Mouse (Mus musculus): ENCODE measurements around the gene Usp29.
"Not testable (repeated sequence)": the region's sequence is repeated elsewhere in the genome, so short reads cannot be mapped to it uniquely, and the experiment has no call there.

Gene Usp29

GRCm38 (mm10) chr7:6765240-6765639 is 34.9 kb downstream of the Usp29 start:
- DNase-seq (ENCODE audit: low read depth): no peak

DNA sequence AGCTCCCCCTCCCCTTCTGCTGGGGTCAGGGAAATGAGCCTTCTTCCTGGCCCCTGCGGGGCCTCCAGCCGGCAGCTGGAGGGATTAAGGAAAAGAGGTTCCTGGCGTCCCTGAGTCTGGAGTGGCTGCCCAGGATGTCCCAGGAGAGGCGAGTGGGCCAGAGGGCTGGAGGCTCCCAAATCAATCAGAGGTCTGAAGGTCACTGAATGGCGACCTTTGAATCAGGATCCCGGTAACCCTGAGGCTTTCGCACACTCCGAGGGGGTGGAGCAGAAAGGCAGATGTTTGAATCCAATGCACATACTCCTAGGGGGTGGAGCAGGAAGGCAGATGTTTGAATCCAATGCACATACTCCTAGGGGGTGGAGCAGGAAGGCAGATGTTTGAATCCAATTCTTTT is 39.9 kb downstream of the Usp29 start:
- no peak for DNase-seq (ENCODE audit: low read depth)

- DNase-seq (ENCODE audit: low read depth): not testable (repeated sequence)
These were observed 43.6 kb downstream of the Usp29 start for GRCm38 (mm10) chr7:6773865-6774413.

DNA sequence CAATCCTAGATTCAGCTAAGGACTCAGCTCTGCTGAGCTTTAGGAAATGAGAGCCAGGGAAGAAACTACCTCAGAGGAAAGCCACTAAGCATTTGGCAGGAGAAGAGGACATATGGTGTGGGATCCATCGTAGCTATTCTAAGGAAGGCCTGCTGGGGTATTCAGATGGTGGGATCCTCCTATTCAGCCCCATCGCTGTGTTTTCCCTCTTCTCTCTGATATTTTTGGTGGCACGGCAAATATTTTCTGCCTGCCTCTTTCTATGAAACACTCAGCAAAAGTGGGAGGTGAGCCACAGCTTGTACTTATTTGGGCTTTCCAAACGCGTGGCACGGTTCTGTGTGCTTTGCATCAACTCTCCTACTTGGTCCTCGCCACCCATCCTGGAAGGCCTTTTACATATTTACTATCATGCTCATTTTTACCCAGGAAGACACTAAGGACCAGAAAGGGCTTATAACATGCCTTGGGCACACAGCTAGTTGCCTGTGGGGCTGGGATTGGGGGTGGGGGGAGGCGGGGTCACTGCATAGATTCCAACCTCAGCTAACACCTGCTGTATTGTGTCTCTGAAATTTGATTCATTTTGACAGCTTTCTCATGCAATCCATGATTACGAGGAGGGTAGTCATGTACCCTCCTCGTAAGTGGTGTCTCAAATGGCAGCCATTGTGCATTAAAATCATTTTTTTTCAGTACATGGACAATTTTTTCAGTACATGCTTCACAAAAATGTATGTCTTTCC is 46.1 kb downstream of the Usp29 start:
- DNase-seq (ENCODE audit: low read depth): no peak

DNA sequence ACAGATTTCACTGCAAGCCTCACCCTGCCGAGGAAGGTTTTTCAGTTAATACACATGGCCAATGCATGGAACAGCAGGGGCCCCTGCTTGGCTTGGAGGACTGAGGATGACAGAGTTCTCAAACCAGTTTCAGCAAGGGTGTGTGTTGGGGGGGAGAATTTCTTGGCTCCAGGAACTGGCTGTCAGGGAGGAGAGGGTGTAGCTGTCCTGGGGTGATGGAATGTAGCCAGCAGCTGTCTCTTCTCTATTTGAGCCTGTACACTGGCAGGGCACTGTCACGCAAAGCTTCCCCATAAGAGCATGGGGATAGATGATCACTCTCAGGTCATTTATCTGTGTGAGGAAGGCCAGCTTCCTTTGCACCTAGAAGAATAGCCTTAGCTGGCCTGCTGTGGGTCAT is 46.7 kb downstream of the Usp29 start:
- DNase-seq (ENCODE audit: low read depth): no peak

GRCm38 (mm10) chr7:6777689-6778088 is 47.3 kb downstream of the Usp29 start:
- DNase-seq (ENCODE audit: low read depth): no peak

GRCm38 (mm10) chr7:6779172-6779571 is 48.8 kb downstream of the Usp29 start:
- no peak for DNase-seq (ENCODE audit: low read depth)

- DNase-seq (ENCODE audit: low read depth): no peak
These were observed 51.2 kb downstream of the Usp29 start for GRCm38 (mm10) chr7:6781541-6781940.

GRCm38 (mm10) chr7:6784340-6785073 is 54.1 kb downstream of the Usp29 start:
- DNase-seq (ENCODE audit: low read depth): no peak

- DNase-seq (ENCODE audit: low read depth): no peak
These were observed 56.6 kb downstream of the Usp29 start for GRCm38 (mm10) chr7:6787000-6787399.

DNA sequence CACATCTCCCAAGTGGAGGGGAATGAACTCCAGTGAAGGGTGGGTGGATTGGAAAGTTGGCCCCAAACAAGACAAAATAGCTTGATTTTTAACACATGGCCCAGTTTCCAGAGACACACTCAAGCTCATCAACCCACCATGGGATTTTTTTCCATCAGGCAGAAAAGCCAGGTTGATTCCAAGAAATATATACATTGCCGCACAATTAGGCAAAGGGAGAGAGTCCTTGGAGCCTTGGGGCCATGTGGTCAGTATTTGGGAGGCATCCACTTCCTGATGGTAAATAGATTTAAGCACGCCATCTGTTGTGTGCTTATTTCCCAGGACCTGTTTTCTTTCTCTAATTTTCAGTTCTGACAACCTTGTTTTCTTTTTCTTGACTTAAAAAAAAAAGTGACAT is 57.7 kb downstream of the Usp29 start:
- DNase-seq (ENCODE audit: low read depth): no peak

GRCm38 (mm10) chr7:6791286-6792065 is 61.1 kb downstream of the Usp29 start:
- DNase-seq (ENCODE audit: low read depth): no peak

GRCm38 (mm10) chr7:6793240-6793639 is 62.9 kb downstream of the Usp29 start:
- DNase-seq (ENCODE audit: low read depth): no peak

GRCm38 (mm10) chr7:6793811-6794210 is 63.4 kb downstream of the Usp29 start:
- DNase-seq (ENCODE audit: low read depth): no peak

GRCm38 (mm10) chr7:6797408-6797807 is 67.0 kb downstream of the Usp29 start:
- no peak for DNase-seq (ENCODE audit: low read depth)

GRCm38 (mm10) chr7:6799105-6799805 is 68.9 kb downstream of the Usp29 start:
- no peak for DNase-seq (ENCODE audit: low read depth)

DNA sequence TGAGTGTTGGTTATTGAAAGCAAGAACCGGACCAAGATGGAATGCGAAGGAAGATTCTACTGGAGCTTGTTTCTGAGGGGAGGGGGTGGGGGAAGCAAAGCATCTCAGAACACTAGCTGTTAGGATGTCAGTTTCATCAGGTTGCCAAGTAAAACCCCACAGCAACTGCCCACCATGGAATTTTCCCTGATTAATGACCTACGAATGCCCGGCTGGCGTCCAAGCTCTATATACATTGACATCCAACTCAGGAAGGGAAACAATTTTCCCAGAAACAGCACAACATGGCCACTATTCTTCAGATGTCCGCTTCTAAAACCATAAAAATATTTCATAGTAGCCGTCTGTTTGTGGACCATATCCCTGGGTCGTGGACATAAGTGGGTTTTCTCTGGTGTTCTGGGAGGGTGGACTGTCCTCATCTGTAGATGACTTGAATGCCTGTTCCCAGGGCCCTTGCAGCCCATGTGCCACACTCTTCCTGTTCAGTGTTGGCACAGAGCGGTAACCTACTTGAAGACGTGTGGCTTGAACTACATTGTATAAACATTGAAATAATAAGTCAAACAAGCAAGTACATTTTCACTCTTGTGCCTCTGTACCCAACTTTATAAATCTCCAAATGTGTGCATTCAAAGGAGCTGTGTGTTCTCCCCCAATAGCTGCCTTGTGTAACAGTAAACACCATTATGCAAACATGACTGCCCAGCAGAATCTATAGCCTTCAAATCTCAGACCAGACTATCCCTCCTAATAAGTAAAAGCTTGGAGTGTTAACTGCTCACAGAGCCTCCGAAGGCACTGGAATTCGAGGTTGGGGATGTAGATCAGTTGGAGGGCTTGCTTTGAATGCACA is 70.4 kb downstream of the Usp29 start:
- DNase-seq (ENCODE audit: low read depth): no peak

DNA sequence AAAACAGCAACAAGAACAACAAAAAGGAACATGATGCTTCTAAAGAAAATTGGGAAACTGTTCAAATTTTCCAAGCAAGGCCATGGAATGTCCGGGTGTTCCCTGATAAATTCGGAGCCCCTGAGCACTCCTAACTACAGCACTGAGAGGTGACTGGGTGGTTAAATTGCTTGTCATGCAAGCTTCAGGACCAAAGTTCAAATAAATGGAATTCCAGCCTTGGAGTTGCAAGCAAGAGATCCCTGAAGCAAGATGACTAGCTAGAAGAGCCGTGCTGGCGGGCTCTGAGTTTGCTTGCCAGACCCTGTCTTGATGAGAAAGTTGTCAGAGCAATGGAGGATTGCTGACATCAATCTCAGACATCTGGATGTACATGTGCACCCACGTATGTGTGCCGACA is 71.3 kb downstream of the Usp29 start:
- DNase-seq (ENCODE audit: low read depth): no peak

- no peak for DNase-seq (ENCODE audit: low read depth)
These were observed 80.2 kb downstream of the Usp29 start for GRCm38 (mm10) chr7:6810556-6810955.

DNA sequence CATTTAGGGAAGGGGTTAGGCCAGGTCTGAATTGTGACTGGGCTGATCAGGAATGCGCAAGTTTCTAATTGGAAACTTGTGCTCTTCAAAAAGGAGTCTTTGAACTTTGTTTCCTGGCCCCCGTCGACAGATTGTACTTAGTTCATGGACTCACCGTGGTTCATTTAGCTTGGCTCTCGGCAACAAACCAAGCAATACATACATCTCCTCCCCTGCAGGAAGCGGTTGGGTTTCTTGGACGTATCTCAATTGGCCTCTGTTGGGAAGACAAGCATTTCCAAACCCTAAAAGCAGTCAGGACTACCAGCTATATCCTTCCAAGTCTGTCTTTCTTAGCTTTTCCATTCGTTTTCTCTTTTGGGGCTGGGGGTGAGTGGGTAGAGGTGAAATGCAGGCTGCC is 84.6 kb downstream of the Usp29 start:
- no peak for DNase-seq (ENCODE audit: low read depth)

Measured in c-Kit-positive CD71-positive TER-119-negative erythroid progenitor cells, embryonic 14.5 days (primary cell).